Mouse (Mus musculus) forebrain, embryonic 16.5 days (tissue): ENCODE data around the gene Zap70. TPM values are rescaled to one million over a fixed set of nuclear protein-coding genes. Genes with fewer than 3 reads are reported as not detected.

Experiments
- ATAC-seq: fragments of 200-750 bp; cut with Nextera tagmentation; 2 replicates; pipeline ENCODE4 v1.8.0; 2017; ENCODE audit warnings: mild to moderate bottlenecking, moderate library complexity
- H3K27ac ChIP-seq: fragments of 300-500 bp; sonication (generic); 2 replicates; pipeline ENCODE4 v1.5.1; 2014; ENCODE audit warnings: low read length, control low read depth
- H3K27me3 ChIP-seq: fragments of 300-500 bp; sonication (generic); replicated peaks from 2 replicates; pipeline ENCODE4 v1.6.1; 2014; ENCODE audit warnings: low read length; ENCODE audit not compliant: control insufficient read depth, insufficient read depth
- H3K36me3 ChIP-seq: fragments of 300-500 bp; sonication (generic); 2 replicates; pipeline ENCODE4 v1.6.1; 2014; ENCODE audit not compliant: control insufficient read depth, insufficient read depth
- H3K4me1 ChIP-seq: fragments of 300-500 bp; sonication (generic); replicated peaks from 2 replicates; pipeline ENCODE4 v1.6.1; 2014; ENCODE audit warnings: low read length; ENCODE audit not compliant: control insufficient read depth, insufficient read depth
- H3K4me2 ChIP-seq: fragments of 300-500 bp; sonication (generic); 2 replicates; pipeline ENCODE4 v1.6.1; 2014; ENCODE audit warnings: mild to moderate bottlenecking, low read length, control low read depth
- H3K4me3 ChIP-seq: fragments of 300-500 bp; sonication (generic); replicated peaks from 2 replicates; pipeline ENCODE4 v1.5.1; 2014; ENCODE audit warnings: mild to moderate bottlenecking, low read length, control low read depth
- H3K9ac ChIP-seq: fragments of 300-500 bp; sonication (generic); replicated peaks from 2 replicates; pipeline ENCODE4 v1.6.1; 2014; ENCODE audit warnings: low read depth, low read length, control low read depth
- H3K9me3 ChIP-seq: fragments of 300-500 bp; sonication (generic); 2 replicates; pipeline ENCODE4 v1.6.1; 2016; ENCODE audit warnings: low read length; ENCODE audit not compliant: control insufficient read depth
- WGBS: fragments of 180-500 bp; shearing (Covaris S2); extraction: QIAGEN DNeasy Blood & Tissue Kit; methylation state at CpG from one replicate; pipeline ENCODE4 v1.1.7; 2014; 5-methylcytosine and 5-hydroxymethylcytosine counted together
- polyA plus RNA-seq: library from polyadenylated mRNA; unstranded; fragments of >200 nt; fragmentation: Nextera tagmentation; extraction: Ambion mirVana; gene quantifications from 2 replicates; pipeline ENCODE4 v1.2.1, GENCODE M21; 2015

The Zap70 gene
- polyA plus RNA-seq, 1 experiment from 2014 or later, result 1.4 TPM

- Histone ChIP-seq H3K9ac (no peak overlapping the region), H3K9me3 (no peaks in the 10 kb centered on the region), H3K27me3 (no peaks in the 10 kb centered on the region), H3K4me2 (no peak overlapping the region), H3K27ac (no peak overlapping the region), H3K36me3 (no peaks in the 10 kb centered on the region), H3K4me1 (peaks cover 6% of the 10 kb centered on the region), H3K4me3 (no peak overlapping the region)
- ATAC-seq, result no peak
- WGBS, result 47% methylated on average over 4 of the region's 4 CpGs
Observed at GRCm38 (mm10) chr1:36745661-36746060, 15.9 kb upstream of the Zap70 start.

GRCm38 (mm10) chr1:36746452-36746851 lies 15.1 kb upstream of the Zap70 start:
- WGBS, result 41% methylated on average over 15 of the region's 15 CpGs
- H3K27me3 ChIP-seq, result no peaks in the 10 kb centered on the region
- no peaks in the 10 kb centered on the region for H3K36me3 ChIP-seq
- no peaks in the 10 kb centered on the region for H3K9me3 ChIP-seq
- no peak overlapping the region for H3K9ac ChIP-seq
- H3K27ac ChIP-seq, result no peak overlapping the region
- H3K4me3 ChIP-seq, result no peak overlapping the region
- no peak for ATAC-seq
- peaks cover 6% of the 10 kb centered on the region for H3K4me1 ChIP-seq
- H3K4me2 ChIP-seq, result no peak overlapping the region

- no peak overlapping the region for H3K4me3 ChIP-seq
Observed at GRCm38 (mm10) chr1:36753932-36754675, 7.5 kb upstream of the Zap70 start.

DNA sequence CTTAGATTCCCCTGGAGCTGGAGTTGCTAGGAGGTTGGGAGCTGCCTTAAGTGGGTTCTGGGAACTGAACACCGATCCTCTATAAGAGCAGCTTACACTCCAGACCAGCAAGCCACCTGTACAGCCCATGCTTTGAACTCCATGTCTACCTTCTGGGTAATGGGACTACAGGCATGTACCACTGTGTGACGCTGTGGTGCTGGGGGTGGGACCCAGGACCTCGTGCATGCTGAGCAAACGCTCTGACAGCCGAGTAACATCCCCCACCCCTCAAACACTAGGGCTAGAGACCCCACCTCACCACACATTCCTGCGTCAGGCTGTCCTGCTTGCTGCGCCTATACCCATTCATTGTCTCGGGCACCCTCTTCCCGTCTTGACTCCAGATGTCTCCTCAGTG lies 3.0 kb upstream of the Zap70 start:
- WGBS, result 81% methylated on average over 9 of the region's 9 CpGs

More at GRCm38 (mm10) chr1:36753932-36754675, 7.5 kb upstream of the Zap70 start:
- no peak overlapping the region for H3K4me2 ChIP-seq
- H3K27me3 ChIP-seq, result no peaks in the 10 kb centered on the region
- no peaks in the 10 kb centered on the region for H3K4me1 ChIP-seq
- H3K9me3 ChIP-seq, result no peaks in the 10 kb centered on the region
- no peak overlapping the region for H3K27ac ChIP-seq
- no peak overlapping the region for H3K9ac ChIP-seq
- WGBS, result 77% methylated on average over 6 of the region's 6 CpGs
- no peaks in the 10 kb centered on the region for H3K36me3 ChIP-seq
- ATAC-seq, result no peak

GRCm38 (mm10) chr1:36759076-36759475 lies 2.5 kb upstream of the Zap70 start:
- no peak overlapping the region for H3K9ac ChIP-seq
- ATAC-seq, result no peak
- H3K4me2 ChIP-seq, result no peak overlapping the region
- H3K36me3 ChIP-seq, result no peaks in the 10 kb centered on the region
- H3K27ac ChIP-seq, result no peak overlapping the region
- H3K27me3 ChIP-seq, result no peaks in the 10 kb centered on the region
- 86% methylated on average over 18 of the region's 18 CpGs for WGBS
- H3K4me3 ChIP-seq, result no peak overlapping the region
- no peaks in the 10 kb centered on the region for H3K9me3 ChIP-seq
- H3K4me1 ChIP-seq, result no peaks in the 10 kb centered on the region

More for the DNA sequence above, 3.0 kb upstream of the Zap70 start:
- Histone ChIP-seq H3K9me3 (no peaks in the 10 kb centered on the region), H3K27me3 (no peaks in the 10 kb centered on the region), H3K36me3 (no peaks in the 10 kb centered on the region), H3K4me3 (no peak overlapping the region), H3K4me2 (no peak overlapping the region), H3K9ac (no peak overlapping the region), H3K4me1 (no peaks in the 10 kb centered on the region), H3K27ac (no peak overlapping the region)
- no peak for ATAC-seq

DNA sequence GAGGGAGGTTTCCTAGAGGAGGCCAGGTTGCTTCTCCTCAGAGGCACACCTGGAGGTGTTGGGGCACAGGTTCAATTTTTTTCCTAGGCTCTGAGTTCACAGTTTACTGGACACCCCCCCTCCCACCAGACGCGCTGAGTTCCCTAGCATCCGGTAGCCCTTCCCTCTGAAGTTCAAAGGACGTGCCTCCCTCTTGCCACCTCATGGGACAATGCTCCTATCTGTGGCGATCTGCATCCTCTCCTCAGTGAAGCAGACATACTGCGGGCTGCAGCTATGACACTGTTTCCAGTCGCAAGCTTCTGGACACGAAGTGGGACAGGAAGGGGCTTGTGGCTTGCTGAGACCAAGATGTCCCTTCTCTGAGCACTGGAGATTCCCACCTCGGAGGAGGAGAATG lies 1.2 kb upstream of the Zap70 start:
- no peak overlapping the region for H3K4me2 ChIP-seq
- H3K27me3 ChIP-seq, result no peaks in the 10 kb centered on the region
- no peak overlapping the region for H3K4me3 ChIP-seq
- ATAC-seq, result no peak
- H3K27ac ChIP-seq, result no peak overlapping the region
- H3K4me1 ChIP-seq, result no peaks in the 10 kb centered on the region
- 89% methylated on average over 9 of the region's 9 CpGs for WGBS
- H3K36me3 ChIP-seq, result no peaks in the 10 kb centered on the region
- H3K9me3 ChIP-seq, result no peaks in the 10 kb centered on the region
- H3K9ac ChIP-seq, result no peak overlapping the region

DNA sequence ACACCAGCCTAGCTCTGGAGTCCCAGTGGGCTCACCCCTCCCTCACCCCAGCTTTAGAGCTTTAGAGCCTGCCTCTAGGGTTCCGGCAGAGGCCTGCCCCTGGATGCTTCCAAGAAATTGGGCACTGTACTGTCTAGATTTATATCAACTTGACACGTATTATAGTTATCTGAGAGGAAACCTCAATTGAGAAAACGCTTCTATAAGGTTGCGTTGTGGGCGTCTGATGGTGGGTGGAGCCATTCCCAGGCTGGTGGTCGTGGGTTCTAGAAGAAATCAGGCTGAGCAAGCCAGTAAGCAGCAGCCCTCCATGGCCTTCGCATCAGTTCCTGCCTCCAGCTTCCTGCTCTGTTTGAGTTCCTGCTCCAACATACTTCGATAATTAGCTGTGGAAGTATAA lies 537 bp upstream of the Zap70 start:
- WGBS, result 82% methylated on average over 8 of the region's 8 CpGs
- Histone ChIP-seq H3K36me3 (no peaks in the 10 kb centered on the region), H3K9ac (no peak overlapping the region), H3K27me3 (no peaks in the 10 kb centered on the region), H3K4me3 (no peak overlapping the region), H3K4me2 (no peak overlapping the region), H3K9me3 (no peaks in the 10 kb centered on the region), H3K4me1 (no peaks in the 10 kb centered on the region), H3K27ac (no peak overlapping the region)
- no peak for ATAC-seq

GRCm38 (mm10) chr1:36766431-36767205 lies 5.0 kb downstream of the Zap70 start:
- Histone ChIP-seq H3K9ac (no peak overlapping the region), H3K27me3 (peaks cover 3% of the 10 kb centered on the region), H3K4me3 (no peak overlapping the region), H3K27ac (no peak overlapping the region), H3K4me1 (no peaks in the 10 kb centered on the region), H3K9me3 (no peaks in the 10 kb centered on the region), H3K36me3 (no peaks in the 10 kb centered on the region), H3K4me2 (no peak overlapping the region)
- 74% methylated on average over 4 of the region's 4 CpGs for WGBS
- ATAC-seq, result no peak

- no peak for ATAC-seq
- no peak overlapping the region for H3K27ac ChIP-seq
- WGBS, result 53% methylated on average over 10 of the region's 10 CpGs
Observed at GRCm38 (mm10) chr1:36767321-36767720, 5.7 kb downstream of the Zap70 start.

More at GRCm38 (mm10) chr1:36767321-36767720, 5.7 kb downstream of the Zap70 start:
- no peak overlapping the region for H3K4me2 ChIP-seq
- no peaks in the 10 kb centered on the region for H3K4me1 ChIP-seq
- H3K27me3 ChIP-seq, result peaks cover 3% of the 10 kb centered on the region
- no peaks in the 10 kb centered on the region for H3K9me3 ChIP-seq
- H3K9ac ChIP-seq, result no peak overlapping the region
- no peak overlapping the region for H3K4me3 ChIP-seq
- H3K36me3 ChIP-seq, result no peaks in the 10 kb centered on the region
